Mouse (Mus musculus) frontal cortex, postnatal 10 days (tissue): ENCODE results near the gene Mecr.
A peak's percentile ranks its signal among the peaks of the same experiment; 100 is the strongest.

Source experiments
- DNase-seq, 2 experiments: peaks; one replicate each; pipeline ENCODE4 v3.0.0; 2022; ENCODE audit warnings: low spot score in 2 of 2, mixed read lengths in 1 of 2

The Mecr gene

GRCm38 (mm10) chr4:131888564-131888963 lies 45.3 kb downstream of the Mecr start:
- no peak for DNase-seq

GRCm38 (mm10) chr4:131890692-131891091 lies 47.4 kb downstream of the Mecr start:
- no peak for DNase-seq

- no peak for DNase-seq
Observed at GRCm38 (mm10) chr4:131897109-131897508, 53.8 kb downstream of the Mecr start.

GRCm38 (mm10) chr4:131897787-131898186 lies 54.5 kb downstream of the Mecr start:
- DNase-seq = no peak

GRCm38 (mm10) chr4:131898503-131899179 lies 55.4 kb downstream of the Mecr start:
- no peak for DNase-seq

- DNase-seq = no peak
Observed at GRCm38 (mm10) chr4:131899180-131899554, 55.9 kb downstream of the Mecr start.

GRCm38 (mm10) chr4:131901090-131901489 lies 57.8 kb downstream of the Mecr start:
- DNase-seq = no peak

- peak in 1 of 2 experiments; percentile 53 for DNase-seq
Observed at GRCm38 (mm10) chr4:131904478-131904877, 61.2 kb downstream of the Mecr start.

GRCm38 (mm10) chr4:131906423-131906822 lies 63.2 kb downstream of the Mecr start:
- no peak for DNase-seq

- no peak for DNase-seq
Observed at GRCm38 (mm10) chr4:131907912-131908311, 64.6 kb downstream of the Mecr start.

- no peak for DNase-seq
Observed at GRCm38 (mm10) chr4:131910237-131910994, 67.1 kb downstream of the Mecr start.

GRCm38 (mm10) chr4:131911521-131911920 lies 68.3 kb downstream of the Mecr start:
- DNase-seq = no peak

- no peak for DNase-seq
Observed at GRCm38 (mm10) chr4:131913526-131913925, 70.3 kb downstream of the Mecr start.

- no peak for DNase-seq
Observed at GRCm38 (mm10) chr4:131914046-131914643, 70.9 kb downstream of the Mecr start.

- no peak for DNase-seq
Observed at GRCm38 (mm10) chr4:131914891-131915469, 71.7 kb downstream of the Mecr start.

GRCm38 (mm10) chr4:131915821-131916328 lies 72.6 kb downstream of the Mecr start:
- DNase-seq = no peak

- peak; percentile 63 to 70 for DNase-seq
Observed at GRCm38 (mm10) chr4:131916425-131916824, 73.2 kb downstream of the Mecr start.

GRCm38 (mm10) chr4:131917010-131917555 lies 73.8 kb downstream of the Mecr start:
- DNase-seq = no peak
